Mouse (Mus musculus) midbrain, postnatal 0 days (tissue): ENCODE results near the gene Auh. TPM values are rescaled to one million over a fixed set of nuclear protein-coding genes. Genes with fewer than 3 reads are reported as not detected.
A peak's percentile ranks its signal among the peaks of the same experiment; 100 is the strongest.

ENCODE experiments used
- ATAC-seq: fragments of 200-750 bp; cut with Nextera tagmentation; 2 replicates; pipeline ENCODE4 v1.8.0; 2017; ENCODE audit warnings: moderate number of reproducible peaks, mild to moderate bottlenecking, moderate TSS enrichment, moderate library complexity; ENCODE audit not compliant: low FRiP score
- DNase-seq: peaks from one replicate; pipeline ENCODE4 v3.0.0-alpha.2; 2015; ENCODE audit warnings: low spot score
- H3K27ac ChIP-seq: fragments of 300-500 bp; sonication (generic); 2 replicates; pipeline ENCODE4 v1.5.1; 2014; ENCODE audit warnings: low read depth, mild to moderate bottlenecking, low read length, mixed read lengths
- H3K27me3 ChIP-seq: fragments of 300-500 bp; sonication (generic); 2 replicates; pipeline ENCODE4 v1.6.1; 2014; ENCODE audit warnings: low read length, control low read depth, mixed read lengths; ENCODE audit not compliant: insufficient read depth
- H3K36me3 ChIP-seq: fragments of 300-500 bp; sonication (generic); 2 replicates; pipeline ENCODE4 v1.6.1; 2014; ENCODE audit warnings: low read length, control low read depth, mixed read lengths; ENCODE audit not compliant: insufficient read depth
- H3K4me1 ChIP-seq: fragments of 300-500 bp; sonication (generic); 2 replicates; pipeline ENCODE4 v1.6.1; 2014; ENCODE audit warnings: mild to moderate bottlenecking, control low read depth, antibody characterized with exemption, low read length, mixed read lengths; ENCODE audit not compliant: insufficient read depth
- H3K4me2 ChIP-seq: fragments of 300-500 bp; sonication (generic); 2 replicates; pipeline ENCODE4 v1.6.1; 2014; ENCODE audit warnings: low read depth, mild to moderate bottlenecking, low read length, mixed read lengths; ENCODE audit not compliant: poor library complexity, severe bottlenecking
- H3K4me3 ChIP-seq: fragments of 300-500 bp; sonication (generic); 2 replicates; pipeline ENCODE4 v1.5.1; 2014; ENCODE audit warnings: low read depth, mild to moderate bottlenecking, low read length, moderate library complexity
- H3K9ac ChIP-seq: fragments of 300-500 bp; sonication (generic); replicated peaks from 2 replicates; pipeline ENCODE4 v1.6.1; 2014; ENCODE audit warnings: mild to moderate bottlenecking, low read length, moderate library complexity, mixed read lengths; ENCODE audit not compliant: poor library complexity, severe bottlenecking
- H3K9me3 ChIP-seq: fragments of 300-500 bp; sonication (generic); 2 replicates; pipeline ENCODE4 v1.6.1; 2016; ENCODE audit warnings: low read length, control low read depth
- CTCF ChIP-seq: IDR thresholded peaks from 2 replicates; pipeline ENCODE4 v1.5.1; 2016; ENCODE audit warnings: antibody characterized with exemption, mild to moderate bottlenecking
- WGBS: fragments of 180-500 bp; shearing (Covaris S2); extraction: QIAGEN DNeasy Blood & Tissue Kit; methylation state at CpG from one replicate; pipeline ENCODE4 v1.1.7; 2014; 5-methylcytosine and 5-hydroxymethylcytosine counted together
- polyA plus RNA-seq: library from polyadenylated mRNA; unstranded; fragments of >200 nt; fragmentation: Nextera tagmentation; extraction: Ambion mirVana; gene quantifications from 2 replicates; pipeline ENCODE4 v1.2.1, GENCODE M21; 2015
- total RNA-seq: library from RNA; depleted of rRNA; stranded (reverse); fragments of >200 nt; gene quantifications from 2 replicates; pipeline ENCODE4 v1.2.3, GENCODE M21; 2014

Gene Auh
- total and polyA plus RNA-seq, 2 experiments from 2014 or later: 53.9 to 55.9 TPM

DNA sequence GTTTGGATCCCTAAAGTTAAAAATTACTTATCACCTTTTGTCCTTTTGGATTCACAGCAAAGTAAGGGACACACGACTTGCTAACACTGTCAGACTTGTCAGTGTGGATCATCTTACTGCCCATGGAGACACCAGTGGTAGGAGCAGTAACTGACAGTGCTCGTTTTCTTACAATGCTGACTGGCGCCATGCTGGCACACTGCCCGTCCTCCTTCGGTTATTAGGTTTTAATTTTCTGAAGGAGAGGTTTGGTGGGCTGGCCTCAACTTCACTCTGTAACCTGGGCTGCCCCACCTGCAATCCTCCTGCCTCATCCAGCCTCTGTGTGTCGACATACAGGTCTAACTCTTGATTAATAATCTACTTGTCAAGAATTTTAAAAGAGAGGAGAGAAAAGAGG, 31.7 kb downstream of the Auh start:
- Histone ChIP-seq H3K4me2 (no peak overlapping the region), H3K9me3 (no peaks in the 10 kb centered on the region), H3K36me3 (peaks cover 14% of the 10 kb centered on the region), H3K27me3 (no peaks in the 10 kb centered on the region), H3K27ac (no peak overlapping the region), H3K9ac (no peak overlapping the region), H3K4me3 (no peak overlapping the region), H3K4me1 (no peaks in the 10 kb centered on the region)
- DNase-seq (no peak), ATAC-seq (no peak)
- WGBS: 78% methylated on average over 6 of the region's 6 CpGs
- no peak for TF ChIP-seq CTCF

DNA sequence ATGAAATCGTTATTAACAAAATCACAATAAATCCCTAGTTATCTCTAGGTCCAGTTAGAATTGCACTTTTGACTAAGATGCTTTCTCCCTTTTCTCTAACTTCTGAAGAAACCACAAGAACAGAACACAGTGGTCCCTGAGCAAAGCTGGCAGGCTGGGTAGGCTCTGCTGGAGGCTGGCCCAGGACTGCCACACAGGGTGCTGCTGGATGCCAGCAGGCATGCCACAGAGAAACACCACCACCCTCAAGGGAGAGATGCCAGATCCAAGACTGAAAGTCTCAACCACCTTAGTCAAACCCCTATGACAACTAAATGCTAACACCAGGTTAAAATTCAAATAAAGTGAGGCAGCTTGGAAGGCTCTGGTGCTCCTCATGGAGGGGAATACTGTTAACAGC, 36.7 kb downstream of the Auh start:
- no peak overlapping the region for H3K4me2 ChIP-seq
- peak; percentile 22 for DNase-seq
- no peak for ATAC-seq
- H3K4me3 ChIP-seq: no peak overlapping the region
- 86% methylated on average over 1 of the region's 1 CpGs for WGBS
- H3K9me3 ChIP-seq: no peaks in the 10 kb centered on the region
- no peaks in the 10 kb centered on the region for H3K4me1 ChIP-seq
- no peak for TF ChIP-seq CTCF
- H3K27me3 ChIP-seq: no peaks in the 10 kb centered on the region
- H3K9ac ChIP-seq: no peak overlapping the region
- no peak overlapping the region for H3K27ac ChIP-seq
- peaks cover 9% of the 10 kb centered on the region for H3K36me3 ChIP-seq

DNA sequence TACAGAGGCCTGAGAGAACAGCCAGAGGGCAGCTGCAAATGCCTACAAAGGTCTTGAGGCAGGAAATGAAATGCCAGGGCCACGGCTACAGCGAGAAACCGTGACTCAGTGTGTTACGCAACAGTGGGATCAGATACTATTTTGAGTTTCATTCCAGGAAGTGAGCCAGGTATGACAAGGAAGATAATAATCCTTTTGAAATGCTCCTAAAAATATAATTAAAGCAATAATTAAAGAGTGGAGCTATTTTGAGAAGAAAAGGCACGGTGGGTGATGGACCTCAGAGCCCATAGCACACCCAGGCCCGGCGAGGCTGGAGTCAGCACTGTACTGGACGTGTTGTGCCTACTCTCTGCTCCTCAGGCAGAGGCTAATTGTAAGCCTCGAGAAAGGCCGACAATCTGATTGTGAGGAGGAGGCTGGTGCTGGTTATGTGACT, 37.4 kb downstream of the Auh start:
- Histone ChIP-seq H3K4me2 (no peak overlapping the region), H3K9me3 (no peaks in the 10 kb centered on the region), H3K9ac (no peak overlapping the region), H3K36me3 (peaks cover 7% of the 10 kb centered on the region; the same call in 1 of the 2 replicates), H3K27me3 (no peaks in the 10 kb centered on the region), H3K4me3 (no peak overlapping the region), H3K4me1 (no peaks in the 10 kb centered on the region), H3K27ac (no peak overlapping the region)
- ATAC-seq: no peak
- no peak for TF ChIP-seq CTCF
- no peak for DNase-seq
- WGBS: 70% methylated on average over 10 of the region's 10 CpGs

DNA sequence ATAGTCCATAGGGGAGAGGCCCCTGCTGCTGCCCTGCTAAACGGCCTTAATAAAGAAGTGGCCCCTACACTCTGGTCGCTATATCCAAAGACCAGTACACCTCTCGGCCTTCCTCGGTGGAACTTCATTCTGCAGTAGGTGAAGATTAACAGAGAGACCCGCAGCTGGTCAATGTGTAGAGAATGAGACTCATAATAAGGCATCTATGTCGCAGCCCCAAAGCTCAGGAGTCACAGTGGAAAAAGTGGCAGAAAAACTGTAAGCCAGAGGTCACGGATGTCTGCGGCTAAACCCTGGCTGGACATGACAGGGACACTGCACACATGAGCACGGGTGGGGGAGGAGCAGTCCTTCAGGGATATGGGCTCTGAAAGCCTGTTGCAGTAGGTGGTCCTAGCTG, 39.2 kb downstream of the Auh start:
- no peak overlapping the region for H3K4me2 ChIP-seq
- TF ChIP-seq CTCF: no peak
- H3K27ac ChIP-seq: no peak overlapping the region
- ATAC-seq (no peak), DNase-seq (no peak)
- no peaks in the 10 kb centered on the region for H3K9me3 ChIP-seq
- WGBS: 80% methylated on average over 9 of the region's 9 CpGs
- H3K4me3 ChIP-seq: no peak overlapping the region
- H3K36me3 ChIP-seq: 0 out of 2 replicates have a peak, but pooled peaks cover 3% of the 10 kb centered on the region
- H3K4me1 ChIP-seq: no peaks in the 10 kb centered on the region
- H3K9ac ChIP-seq: no peak overlapping the region
- H3K27me3 ChIP-seq: no peaks in the 10 kb centered on the region

DNA sequence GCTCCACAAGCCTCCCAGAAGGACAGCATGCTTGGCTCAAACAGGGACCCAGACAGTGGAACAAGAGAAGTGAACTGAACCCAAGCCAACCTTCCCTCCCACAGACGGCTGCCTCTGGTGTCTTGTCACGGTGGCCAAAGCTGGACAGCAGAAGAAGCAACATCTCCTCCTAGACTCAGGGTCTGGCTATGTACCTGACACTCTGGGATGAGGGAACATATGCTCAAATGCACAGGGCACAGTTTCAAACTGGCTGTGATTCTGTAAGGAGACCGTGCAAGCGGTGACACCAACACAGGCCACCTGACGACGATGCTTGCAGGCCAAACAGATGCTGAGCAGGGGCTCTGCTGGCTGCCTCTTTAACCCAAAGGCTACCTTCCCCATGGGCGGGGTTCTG, 42.7 kb downstream of the Auh start:
- 86% methylated on average over 7 of the region's 7 CpGs for WGBS
- Histone ChIP-seq H3K4me2 (no peak overlapping the region), H3K4me3 (no peak overlapping the region), H3K9me3 (no peaks in the 10 kb centered on the region), H3K4me1 (no peaks in the 10 kb centered on the region), H3K9ac (no peak overlapping the region), H3K36me3 (0 out of 2 replicates have a peak, but pooled peaks cover 3% of the 10 kb centered on the region), H3K27me3 (no peaks in the 10 kb centered on the region), H3K27ac (no peak overlapping the region)
- TF ChIP-seq CTCF: no peak
- DNase-seq (no peak), ATAC-seq (no peak)

DNA sequence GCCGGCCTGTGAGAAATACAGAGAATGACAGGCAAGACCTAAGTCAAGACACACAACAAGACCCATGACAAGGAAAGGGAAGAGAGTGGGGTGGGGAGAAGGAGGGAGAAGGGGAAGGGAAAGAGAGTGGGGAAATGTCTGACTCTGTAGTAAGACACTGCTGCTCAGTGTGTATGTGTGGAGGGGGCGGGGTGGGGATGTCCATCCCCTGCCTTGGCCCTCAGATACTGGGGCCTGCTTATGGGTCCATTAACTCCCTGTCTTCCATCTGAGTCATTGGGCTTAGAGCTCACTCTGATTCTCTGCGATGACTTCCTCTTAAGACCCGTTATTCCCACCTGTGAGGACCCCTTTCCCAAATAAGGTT, 45.5 kb downstream of the Auh start:
- H3K27ac ChIP-seq: no peak overlapping the region
- H3K27me3 ChIP-seq: no peaks in the 10 kb centered on the region
- 91% methylated on average over 3 of the region's 4 CpGs for WGBS
- no peak overlapping the region for H3K4me3 ChIP-seq
- no peak overlapping the region for H3K9ac ChIP-seq
- H3K4me1 ChIP-seq: peaks cover 4% of the 10 kb centered on the region
- no peaks in the 10 kb centered on the region for H3K9me3 ChIP-seq
- H3K4me2 ChIP-seq: no peak overlapping the region
- ATAC-seq (no peak), DNase-seq (no peak)
- 0 out of 2 replicates have a peak, but pooled peaks cover 3% of the 10 kb centered on the region for H3K36me3 ChIP-seq
- TF ChIP-seq CTCF: no peak
